Mouse (Mus musculus) CH12.LX (cell line): ENCODE data around the gene Mdm1.
A peak's percentile ranks its signal among the peaks of the same experiment; 100 is the strongest.

Experiments used
- CTCF ChIP-seq, 2 experiments: IDR thresholded peaks in 1 of 2; conservative IDR thresholded peaks in 1 of 2; 2 replicates each; pipeline ENCODE4 v1.5.1; 2011 to 2012; ENCODE audit warnings: low read depth in 2 of 2, low read length in 2 of 2, improper control_type of control experiment in 1 of 2, inconsistent platforms in 1 of 2, mild to moderate bottlenecking in 1 of 2, moderate library complexity in 1 of 2
- ELF1 ChIP-seq: IDR thresholded peaks from 2 replicates; pipeline ENCODE4 v1.6.1; 2014; ENCODE audit warnings: low read depth, mild to moderate bottlenecking, inconsistent platforms, low read length, improper control_type of control experiment
- EP300 ChIP-seq: IDR thresholded peaks from 2 replicates; pipeline ENCODE4 v1.6.1; 2011; ENCODE audit warnings: low read length, improper control_type of control experiment
- GABPA ChIP-seq: IDR thresholded peaks from 2 replicates; pipeline ENCODE4 v1.6.1; 2012; ENCODE audit warnings: low read depth, low read length, improper control_type of control experiment, inconsistent platforms; ENCODE audit not compliant: insufficient replicate concordance
- MAFK ChIP-seq: IDR thresholded peaks from 2 replicates; pipeline ENCODE4 v1.6.1; 2011; ENCODE audit warnings: low read length, improper control_type of control experiment; ENCODE audit not compliant: insufficient replicate concordance
- NELFE ChIP-seq: IDR thresholded peaks from 2 replicates; pipeline ENCODE4 v1.6.1; 2011; ENCODE audit warnings: low read depth, low read length, improper control_type of control experiment
- NRF1 ChIP-seq: IDR thresholded peaks from 2 replicates; pipeline ENCODE4 v1.6.1; 2014; ENCODE audit warnings: low read depth, mild to moderate bottlenecking, inconsistent platforms, low read length, improper control_type of control experiment, moderate library complexity
- POLR2A ChIP-seq: IDR thresholded peaks from 2 replicates; pipeline ENCODE4 v1.6.1; 2011; ENCODE audit warnings: low read depth, mild to moderate bottlenecking, improper control_type of control experiment, low read length
- RCOR1 ChIP-seq: conservative IDR thresholded peaks from 2 replicates; pipeline ENCODE4 v1.6.1; 2012; ENCODE audit warnings: low read depth, mild to moderate bottlenecking, inconsistent platforms, low read length, improper control_type of control experiment
- UBTF ChIP-seq: IDR thresholded peaks from 2 replicates; pipeline ENCODE4 v1.6.1; 2012; ENCODE audit warnings: low read depth, mild to moderate bottlenecking, inconsistent platforms, low read length, improper control_type of control experiment, moderate library complexity
- USF1 ChIP-seq: IDR thresholded peaks from 2 replicates; pipeline ENCODE4 v1.6.1; 2014; ENCODE audit warnings: low read depth, mild to moderate bottlenecking, inconsistent platforms, low read length, improper control_type of control experiment
- ZKSCAN1 ChIP-seq: IDR thresholded peaks from 2 replicates; pipeline ENCODE4 v1.6.1; 2012; ENCODE audit warnings: low read depth, inconsistent platforms, low read length, improper control_type of control experiment, borderline replicate concordance
- ZNF384 ChIP-seq: IDR thresholded peaks from 2 replicates; pipeline ENCODE4 v1.6.1; 2012; ENCODE audit warnings: low read depth, low read length, improper control_type of control experiment, inconsistent platforms

DNA sequence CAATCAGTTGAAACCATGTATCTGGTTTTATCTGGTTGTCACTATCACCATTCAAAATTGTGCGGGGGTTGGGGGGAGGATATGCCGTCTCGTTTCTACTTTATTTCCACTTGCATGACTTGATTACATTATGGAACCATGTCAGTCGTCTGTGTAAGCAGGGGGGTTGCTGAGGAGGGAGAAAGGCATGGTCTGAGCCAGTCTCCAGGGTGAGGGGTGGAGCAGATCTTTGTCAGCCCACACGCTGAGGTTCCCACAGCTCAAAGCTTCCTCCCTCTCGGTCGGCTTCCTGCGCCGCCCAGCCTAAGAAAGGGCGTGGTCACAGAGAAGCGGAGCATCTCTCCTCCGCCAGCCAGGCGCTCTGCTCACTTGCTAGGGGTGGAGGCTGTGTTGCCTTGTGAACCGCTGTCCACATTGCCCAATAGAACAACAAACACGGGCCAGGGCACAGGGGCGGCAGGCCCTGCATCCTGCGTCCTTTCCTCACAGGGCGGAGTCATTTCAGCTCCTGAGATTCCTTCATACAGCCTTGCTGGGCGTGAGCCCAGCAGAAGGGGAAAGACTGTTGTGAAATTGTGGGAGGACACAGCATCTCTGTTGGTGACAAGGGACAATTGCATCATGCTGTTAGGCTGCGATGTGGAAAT is 38.5 kb upstream of the Mdm1 start:
- TF ChIP-seq NELFE: no peak; the same call in none of the 2 replicates
- no peak for TF ChIP-seq UBTF
- TF ChIP-seq POLR2A: peak; percentile 72
- peak; percentile 59; the same call in 1 of the 2 replicates for TF ChIP-seq ELF1
- TF ChIP-seq NRF1: peak; percentile 60; the same call in 1 of the 2 replicates
- no peak for TF ChIP-seq ZKSCAN1
- TF ChIP-seq CTCF (conservative IDR thresholded peaks at IDR 0.05 in 1 of 2, IDR thresholded peaks at IDR 0.05 in 1 of 2; ENCODE audit: low read depth in 2 of 2, low read length in 2 of 2): no peak
- no peak for TF ChIP-seq ZNF384
- TF ChIP-seq MAFK: no peak
- no peak for TF ChIP-seq EP300
- no peak for TF ChIP-seq GABPA
- TF ChIP-seq USF1: no peak
- TF ChIP-seq RCOR1: no peak
